Mouse (Mus musculus) cerebellum, postnatal 4 days (tissue): Measurements from ENCODE around the gene Riok1.

Source experiments
- DNase-seq, 2 experiments: peaks; one replicate each; pipeline ENCODE4 v3.0.0; 2022; ENCODE audit warnings: low spot score in 2 of 2, mixed read lengths in 1 of 2

Gene Riok1

GRCm38 (mm10) chr13:38036343-38037043, at the start of gene Riok1:
Riok1 (plus strand) TSS chr13:38036995.
- DNase-seq: no peak

- no peak for DNase-seq
Measured at GRCm38 (mm10) chr13:37989701-37990100, 47.1 kb upstream of the Riok1 start.

GRCm38 (mm10) chr13:37992638-37993371, 44.0 kb upstream of the Riok1 start:
- DNase-seq: no peak

- no peak for DNase-seq
Measured at GRCm38 (mm10) chr13:37993376-37993703, 43.5 kb upstream of the Riok1 start.

- peak; percentile 96 to 97 for DNase-seq
Measured at GRCm38 (mm10) chr13:37993704-37994404, 42.9 kb upstream of the Riok1 start, which contains the start of gene Ssr1. Ssr1 (minus strand) TSS chr13:37994217.

- DNase-seq: no peak
Measured at GRCm38 (mm10) chr13:37994405-37994749, 42.4 kb upstream of the Riok1 start.

- no peak for DNase-seq
Measured at GRCm38 (mm10) chr13:37999713-38000112, 37.1 kb upstream of the Riok1 start.

- DNase-seq: no peak
Measured at GRCm38 (mm10) chr13:38002461-38002860, 34.3 kb upstream of the Riok1 start.

- no peak for DNase-seq
Measured at GRCm38 (mm10) chr13:38007972-38008371, 28.8 kb upstream of the Riok1 start.

GRCm38 (mm10) chr13:38009721-38010408, 26.9 kb upstream of the Riok1 start:
- no peak for DNase-seq

- no peak for DNase-seq
Measured at GRCm38 (mm10) chr13:38010444-38010910, 26.3 kb upstream of the Riok1 start.

GRCm38 (mm10) chr13:38012436-38012835, 24.4 kb upstream of the Riok1 start:
- DNase-seq: no peak

GRCm38 (mm10) chr13:38015591-38015990, 21.2 kb upstream of the Riok1 start:
- no peak for DNase-seq

GRCm38 (mm10) chr13:38018791-38019190, 18.0 kb upstream of the Riok1 start:
- DNase-seq: no peak

- no peak for DNase-seq
Measured at GRCm38 (mm10) chr13:38025874-38026273, 10.9 kb upstream of the Riok1 start.

- DNase-seq: no peak
Measured at GRCm38 (mm10) chr13:38027618-38028248, 9.1 kb upstream of the Riok1 start.

- DNase-seq: no peak
Measured at GRCm38 (mm10) chr13:38028407-38028806, 8.4 kb upstream of the Riok1 start.

GRCm38 (mm10) chr13:38037044-38037687, 371 bp downstream of the Riok1 start, which contains the start of gene Cage1:
Cage1 (minus strand) TSS chr13:38037069.
- DNase-seq: peak; percentile 92 to 96

GRCm38 (mm10) chr13:38037811-38038210, 1.0 kb downstream of the Riok1 start:
- DNase-seq: no peak

- DNase-seq: no peak
Measured at GRCm38 (mm10) chr13:38049888-38050287, 13.1 kb downstream of the Riok1 start.

GRCm38 (mm10) chr13:38062678-38063077, 25.9 kb downstream of the Riok1 start:
- DNase-seq: no peak
